Mouse (Mus musculus): Measurements from ENCODE around the gene Unc13a.
A peak's percentile ranks its signal among the peaks of the same experiment; 100 is the strongest.
"Not testable (repeated sequence)": the region's sequence is repeated elsewhere in the genome, so short reads cannot be mapped to it uniquely, and the experiment has no call there.

The Unc13a gene

DNA sequence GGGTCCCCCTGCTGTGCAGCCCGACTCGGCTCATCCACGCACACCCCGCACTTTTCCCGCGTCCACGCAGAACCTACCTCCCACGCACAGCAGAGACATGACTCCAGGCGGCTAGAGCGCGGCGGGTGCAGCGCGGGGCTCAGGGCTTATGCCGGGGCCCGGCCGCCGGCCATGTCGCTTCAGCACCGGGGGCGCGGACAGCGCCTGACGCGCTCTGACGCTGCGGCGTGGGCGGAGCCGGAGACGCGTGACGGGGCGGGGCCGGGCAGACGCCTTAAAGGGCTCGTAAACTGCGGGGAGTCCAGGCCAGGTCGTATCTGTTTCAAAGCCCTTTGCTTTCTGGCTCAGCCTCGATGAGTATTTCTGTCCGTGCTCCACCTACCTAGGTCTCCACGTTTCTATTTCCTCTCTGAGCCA, at the start of gene Unc13a:
Gene Unc13a (minus strand): TSS at position 209 of the 417 bp plus-strand sequence.
- peak; percentile 94 for DNase-seq

DNA sequence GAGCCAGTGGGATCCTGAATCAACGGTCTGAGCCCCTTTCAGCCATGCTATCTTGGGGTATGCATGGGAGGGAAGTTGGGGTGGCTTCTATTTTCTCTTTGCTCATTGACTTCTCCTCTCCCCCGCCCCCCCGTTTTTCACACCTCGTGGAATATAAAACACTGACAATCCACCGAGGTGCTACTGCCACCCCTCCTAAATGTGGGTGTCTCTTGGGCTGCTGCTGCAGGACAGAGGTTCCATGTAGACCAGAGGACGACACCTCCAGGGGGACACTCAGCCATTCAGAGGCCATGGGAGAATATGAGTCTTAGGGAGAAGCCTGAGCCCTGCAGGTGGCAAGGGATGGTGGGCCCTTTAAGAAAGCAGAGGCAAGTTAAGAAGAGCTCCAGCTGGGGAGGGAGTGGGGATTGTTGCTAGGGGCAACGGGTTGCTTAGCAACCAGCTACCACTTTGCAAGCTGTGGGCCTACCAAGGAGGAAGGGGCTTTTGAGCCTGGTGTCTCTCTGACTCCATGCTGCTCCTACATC, 48.4 kb upstream of the Unc13a start:
- DNase-seq = no peak

DNA sequence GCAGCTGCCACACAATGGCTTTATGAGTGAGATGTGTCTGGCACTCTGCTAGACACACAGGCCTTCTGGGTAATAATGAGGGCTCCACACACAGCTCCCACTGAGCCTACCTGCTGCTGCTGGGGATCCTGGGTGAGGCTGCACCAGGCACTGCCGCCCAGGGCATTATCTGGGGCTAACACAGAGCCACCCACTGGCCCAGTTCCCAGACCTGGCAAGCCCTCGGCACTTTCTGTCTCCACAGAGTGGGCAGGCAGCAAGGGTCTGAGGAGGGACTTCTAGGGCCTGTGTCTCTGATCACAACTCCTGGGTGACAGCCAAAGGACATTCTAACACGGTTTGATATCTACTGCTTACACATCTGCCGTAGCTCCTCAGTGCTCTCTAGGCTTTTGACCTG, 47.7 kb upstream of the Unc13a start:
- peak; percentile 35 for DNase-seq

DNA sequence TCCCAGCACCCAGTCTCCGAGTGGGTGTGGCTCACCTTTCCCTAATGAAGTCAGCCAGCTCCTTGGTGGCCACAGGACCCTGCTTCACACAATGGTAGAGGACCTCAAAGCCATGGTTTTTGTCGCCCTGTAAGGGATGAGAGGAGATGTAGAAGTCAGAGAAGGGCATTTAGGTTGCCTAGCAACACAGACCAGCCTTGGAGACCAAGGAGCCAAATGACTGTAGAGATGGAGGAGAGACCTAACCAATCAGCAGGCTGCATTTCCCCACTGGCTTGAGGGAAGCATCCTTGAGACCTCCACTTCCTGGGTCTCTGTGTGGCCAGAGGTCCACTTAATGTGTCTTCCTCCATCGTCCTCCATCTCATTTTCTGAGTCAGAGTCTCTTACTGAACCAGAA, 46.7 kb upstream of the Unc13a start:
- no peak for DNase-seq

DNA sequence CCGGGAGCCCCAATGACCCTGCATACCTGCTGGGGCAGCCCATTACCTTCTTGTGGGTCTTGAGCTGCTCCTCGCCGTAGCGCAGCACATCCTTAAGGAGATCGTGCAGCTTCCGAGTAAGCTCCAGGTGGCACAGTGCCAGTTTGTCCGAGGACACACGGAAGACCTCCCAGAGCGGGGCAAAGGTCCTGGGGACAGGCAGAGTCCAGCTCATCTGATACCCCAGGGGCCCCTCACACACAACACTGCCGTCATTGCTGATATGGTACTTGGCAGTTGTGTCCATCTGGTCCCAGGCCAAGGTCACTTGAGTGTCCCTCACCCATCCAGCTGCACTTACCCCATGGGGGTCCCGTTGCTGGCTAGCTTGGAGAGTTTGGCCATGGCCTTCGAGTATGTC, 45.5 kb upstream of the Unc13a start:
- peak; percentile 16 for DNase-seq

GRCm38 (mm10) chr8:71716561-71717053, 45.0 kb upstream of the Unc13a start:
- no peak for DNase-seq

- no peak for DNase-seq
Observed at GRCm38 (mm10) chr8:71715531-71715930, 44.0 kb upstream of the Unc13a start.

GRCm38 (mm10) chr8:71711574-71711973, 40.0 kb upstream of the Unc13a start:
- DNase-seq = no peak

- peak; percentile 97 for DNase-seq
Observed at GRCm38 (mm10) chr8:71709800-71710446, 38.4 kb upstream of the Unc13a start.

GRCm38 (mm10) chr8:71709134-71709799, 37.7 kb upstream of the Unc13a start:
- no peak for DNase-seq

DNA sequence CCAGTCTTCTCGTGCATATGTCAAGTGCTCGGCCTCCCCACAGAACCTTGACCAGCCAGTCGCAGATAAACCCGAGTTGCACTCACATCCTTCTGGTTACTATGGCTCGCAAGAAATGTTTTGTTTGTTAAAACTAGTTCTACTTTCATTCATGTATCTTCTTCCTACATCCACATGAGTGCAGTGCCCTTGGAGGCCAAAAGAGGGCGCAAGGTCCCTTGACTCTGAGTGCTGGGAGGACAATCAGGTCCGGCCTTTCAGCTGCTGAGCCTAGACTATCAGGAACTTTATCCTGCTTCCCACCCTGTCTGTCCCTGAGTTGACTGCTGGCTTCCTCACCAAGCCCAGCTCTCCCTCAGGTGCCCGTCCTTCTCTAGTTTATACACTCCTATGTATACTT, 36.3 kb upstream of the Unc13a start:
- peak; percentile 66 for DNase-seq

- DNase-seq = not testable (repeated sequence)
Observed at GRCm38 (mm10) chr8:71703400-71703799, 31.8 kb upstream of the Unc13a start.

DNA sequence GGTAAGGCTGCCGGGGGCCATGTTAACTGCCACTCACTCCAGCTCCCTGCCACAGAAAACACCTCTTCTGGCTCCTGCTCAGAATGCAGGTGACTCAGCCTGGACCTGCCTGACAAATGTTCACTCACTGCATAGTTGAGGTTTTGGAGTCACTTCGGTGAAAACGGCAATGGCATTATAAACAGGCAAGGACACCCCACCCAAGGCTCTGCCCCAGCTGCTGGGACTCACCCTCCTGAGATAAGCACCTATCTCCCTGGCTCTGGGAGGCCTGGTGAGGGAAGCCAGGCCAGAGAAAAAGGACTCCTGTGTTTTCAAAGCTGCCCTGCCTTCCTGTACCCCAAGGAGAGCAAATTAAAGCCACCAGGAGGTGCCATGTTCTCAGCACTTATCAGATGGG, 31.4 kb upstream of the Unc13a start:
- DNase-seq = no peak

- DNase-seq = no peak
Observed at GRCm38 (mm10) chr8:71702087-71702432, 30.5 kb upstream of the Unc13a start.

DNA sequence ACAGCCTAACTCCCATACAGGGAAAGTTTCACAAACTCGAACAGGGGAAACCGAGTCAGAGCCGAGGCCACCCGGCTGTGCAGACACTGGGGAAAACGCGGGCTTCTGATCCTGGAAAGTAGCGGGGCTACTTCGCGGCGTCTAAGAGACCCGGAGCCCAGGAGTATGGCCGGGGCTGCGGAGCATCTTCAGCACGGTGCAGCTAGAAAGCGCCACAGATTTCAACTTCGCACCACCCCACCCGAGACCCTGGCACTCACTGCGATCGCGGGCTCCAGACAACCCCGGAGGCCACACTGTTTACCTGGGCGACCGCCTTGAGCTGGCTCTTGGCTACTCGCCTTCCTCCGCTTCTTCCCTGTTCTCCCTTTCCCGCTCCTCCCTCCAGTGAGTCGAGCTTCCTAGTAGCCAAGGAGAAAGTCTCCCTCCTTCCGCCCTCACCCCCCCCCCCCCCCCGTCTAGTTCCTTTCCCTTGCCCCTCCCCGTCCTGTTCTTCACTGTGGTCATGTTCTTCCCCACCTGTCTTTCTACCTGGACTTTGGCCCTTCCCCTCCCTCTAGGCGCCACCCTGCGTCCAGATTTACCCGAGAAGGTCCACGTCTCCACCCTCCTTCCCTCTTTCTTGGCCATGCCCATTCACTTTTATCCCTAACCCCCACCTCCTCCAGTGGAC, 30.0 kb upstream of the Unc13a start, which contains the start of gene B3gnt3:
Gene B3gnt3 (minus strand): TSS at position 376 of the 673 bp plus-strand sequence.
- DNase-seq = no peak

DNA sequence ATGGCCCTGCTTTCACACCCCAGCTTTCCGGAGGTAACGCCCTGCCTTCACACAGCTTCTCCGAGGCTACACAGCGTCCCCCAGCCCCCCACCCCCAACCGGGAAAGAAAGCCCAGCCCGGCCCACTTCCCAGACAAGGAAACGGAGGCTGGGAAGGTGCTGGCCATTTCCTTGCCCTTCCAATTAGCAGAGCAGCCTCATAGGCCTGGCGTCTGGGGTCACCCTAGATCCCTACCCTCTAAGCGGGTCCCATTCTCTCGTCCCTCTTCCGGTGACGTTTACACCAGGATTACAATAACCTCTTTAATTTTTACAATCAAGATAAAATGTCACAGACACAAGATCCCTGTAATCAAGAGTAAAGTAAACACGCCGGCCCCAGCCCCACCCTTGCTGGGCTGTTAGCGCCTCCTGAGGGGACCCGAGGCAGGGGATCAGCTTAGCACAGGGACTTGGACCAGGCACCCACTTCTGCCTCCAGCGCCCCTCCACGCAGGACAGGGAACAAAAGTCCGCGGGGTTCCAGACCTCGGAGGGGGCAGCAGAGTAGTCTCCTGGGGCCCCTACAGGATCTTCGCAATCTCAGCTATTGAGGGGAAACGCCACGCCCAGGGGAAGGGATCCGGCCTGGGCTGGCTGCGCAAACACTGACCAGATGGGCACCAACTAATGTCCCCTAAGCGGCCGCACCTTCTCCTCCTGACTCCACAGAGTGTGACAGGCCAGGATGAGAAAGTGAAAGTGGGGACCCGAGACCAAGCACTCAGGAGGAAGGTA, 29.1 kb upstream of the Unc13a start:
- no peak for DNase-seq

DNA sequence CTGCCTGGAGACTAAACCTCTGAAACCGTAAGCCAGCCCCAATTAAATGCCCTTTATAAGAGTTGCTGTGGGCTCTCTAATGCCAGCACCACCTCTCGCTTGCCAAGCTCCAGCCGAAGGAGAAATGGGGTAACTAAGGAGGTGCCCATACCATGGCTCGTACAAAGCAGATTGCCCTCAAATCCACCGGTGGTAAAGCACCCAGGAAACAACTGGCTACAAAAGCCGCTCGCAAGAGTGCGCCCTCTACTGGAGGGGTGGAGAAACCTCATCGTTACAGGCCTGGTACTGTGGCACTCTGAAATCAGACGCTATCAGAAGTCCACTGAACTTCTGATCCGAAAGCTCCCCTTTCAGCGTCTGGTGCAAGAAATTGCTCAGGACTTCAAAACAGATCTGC, 23.9 kb upstream of the Unc13a start:
- DNase-seq = not testable (repeated sequence)

DNA sequence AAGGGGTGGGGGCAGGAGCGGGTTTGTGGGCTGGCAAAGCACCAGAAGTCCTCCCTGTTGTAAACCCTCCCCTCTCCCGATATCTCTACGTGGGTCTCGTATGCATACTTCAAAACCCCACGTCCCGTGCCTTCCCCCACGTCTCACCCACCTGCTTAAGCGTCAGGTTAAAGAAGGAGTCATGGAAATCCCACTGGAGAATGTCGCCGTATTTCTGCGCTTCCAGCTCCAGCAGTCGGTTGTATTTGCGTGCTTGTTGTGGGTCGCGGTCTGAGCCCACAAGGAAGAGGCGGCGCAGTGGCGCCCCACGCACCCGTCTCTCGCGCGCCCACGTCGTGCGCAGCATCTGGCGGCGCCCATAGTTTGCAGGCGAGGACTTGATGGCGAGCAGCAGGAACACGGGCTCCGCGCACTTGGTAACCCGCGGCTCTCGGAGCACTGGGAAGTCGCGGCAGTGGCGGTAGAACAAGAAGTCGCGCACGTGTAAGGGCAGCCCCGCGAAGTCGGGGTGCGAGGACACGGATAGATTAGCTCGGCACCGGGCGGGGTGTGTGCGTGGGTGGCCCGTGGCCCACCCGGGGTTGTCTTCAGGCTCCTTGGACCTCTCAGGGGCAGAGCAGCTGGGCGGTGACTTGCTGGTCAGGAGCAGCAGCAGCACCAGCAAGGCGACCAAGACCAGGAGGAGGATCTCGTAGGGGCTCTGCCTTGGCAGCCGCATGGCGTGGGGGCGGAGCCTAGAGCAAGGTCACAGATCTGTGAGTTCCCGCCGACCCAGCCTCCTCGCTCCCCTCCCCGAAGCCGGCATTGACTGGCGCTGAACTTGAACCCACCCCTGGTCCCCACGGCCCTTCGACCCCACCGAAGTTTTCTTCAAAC, 21.8 kb upstream of the Unc13a start:
- no peak for DNase-seq

DNA sequence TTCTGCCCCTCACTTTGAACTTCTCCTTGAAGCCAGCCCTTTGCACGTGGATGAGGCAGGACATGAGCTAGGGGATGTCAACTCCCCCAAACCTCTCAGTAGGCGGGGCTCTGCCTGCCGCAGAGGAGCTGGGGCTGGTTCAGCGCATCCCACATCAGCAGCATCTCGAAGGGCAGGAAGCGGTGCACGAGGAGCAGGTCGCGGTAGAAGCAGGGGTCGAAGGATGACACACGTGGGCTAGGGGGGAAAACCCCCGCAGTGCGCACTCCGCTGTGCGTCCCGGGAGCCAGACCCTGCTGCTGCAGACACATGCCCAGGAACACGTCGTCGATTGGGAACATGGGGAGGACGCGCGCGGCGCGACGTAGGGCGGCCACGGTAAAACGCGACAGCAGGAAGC, 21.0 kb upstream of the Unc13a start:
- no peak for DNase-seq

DNA sequence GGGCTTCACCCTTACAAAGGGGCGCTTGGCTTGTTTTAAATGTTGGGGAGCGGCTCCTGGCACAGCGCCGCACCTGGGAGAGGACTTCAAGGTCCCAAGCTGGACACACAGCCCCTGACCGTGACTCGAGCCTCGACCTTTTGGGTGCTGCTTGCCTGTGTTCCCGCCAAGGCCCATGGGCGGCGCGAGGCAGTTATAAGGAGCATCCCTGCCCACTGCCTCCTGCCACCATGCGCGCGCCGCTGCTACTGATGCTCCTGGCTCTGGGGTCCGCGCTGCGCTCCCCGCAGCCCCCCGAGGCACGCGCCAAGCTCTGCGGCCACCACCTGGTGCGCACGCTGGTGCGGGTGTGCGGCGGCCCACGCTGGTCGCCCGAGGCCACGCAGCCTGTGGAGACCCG, 17.5 kb upstream of the Unc13a start, which contains the start of gene Insl3:
Gene Insl3 (plus strand): TSS at position 187 of the 400 bp plus-strand sequence.
- DNase-seq = no peak

DNA sequence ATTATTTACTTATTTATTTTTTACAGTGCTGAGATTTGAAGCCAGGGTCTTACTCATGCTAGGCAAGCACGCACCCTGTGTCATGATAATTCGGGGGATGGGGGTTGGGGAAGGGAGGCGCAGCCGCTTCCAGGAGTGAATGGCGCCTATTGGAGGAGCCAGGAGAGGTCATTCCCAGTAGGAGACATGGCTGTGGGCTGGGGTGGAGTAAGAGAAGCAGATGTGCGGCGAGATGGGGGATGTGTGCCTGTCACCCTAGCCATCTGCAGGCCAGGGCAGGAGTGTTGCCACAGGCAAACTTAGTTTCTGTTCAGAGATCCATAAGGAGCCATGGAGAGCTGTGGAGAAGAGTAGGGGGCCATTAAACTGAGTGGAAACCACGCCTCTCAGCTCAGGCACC, 16.1 kb upstream of the Unc13a start:
- DNase-seq = no peak
